Mouse (Mus musculus): ENCODE data around the gene Dnah10.

DNA sequence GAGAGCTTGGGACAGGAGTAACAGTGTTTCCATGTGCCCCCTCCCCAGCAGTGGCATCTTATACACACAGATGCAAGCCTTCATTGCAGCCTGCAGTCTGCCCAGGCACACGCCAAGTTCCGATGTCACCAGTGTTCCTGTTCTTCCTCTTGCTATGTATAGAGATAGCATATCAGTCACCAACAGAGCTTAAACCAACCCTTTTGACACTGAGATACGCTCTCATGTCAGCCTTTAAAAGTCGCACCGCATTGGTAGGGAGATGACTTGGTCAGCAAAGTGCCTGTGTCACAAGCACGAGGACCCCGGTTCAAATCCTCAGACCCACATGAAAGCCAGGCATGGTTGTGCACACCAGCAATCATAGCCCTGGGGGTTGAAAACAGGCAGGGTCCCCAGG is 55.0 kb downstream of the Dnah10 start:
- TF ChIP-seq GATA1 (IDR thresholded peaks at IDR 0.05; ENCODE audit: low read length) (no peak), TAL1 (IDR thresholded peaks at IDR 0.05; ENCODE audit: low read length) (no peak)
